Mouse (Mus musculus) mammary gland, adult 2 months (tissue): ENCODE data around the gene Naa11. TPM values are rescaled to one million over a fixed set of nuclear protein-coding genes. Genes with fewer than 3 reads are reported as not detected.

ENCODE experiments used
- polyA plus RNA-seq: library from polyadenylated mRNA; depleted of rRNA; stranded (reverse); fragments of >200 nt; gene quantifications from 2 replicates; pipeline ENCODE4 v1.2.3, GENCODE M21; 2012; ENCODE audit warnings: low replicate concordance; rRNA removed

Naa11 gene
- not detected in 2 replicates for polyA plus RNA-seq

DNA sequence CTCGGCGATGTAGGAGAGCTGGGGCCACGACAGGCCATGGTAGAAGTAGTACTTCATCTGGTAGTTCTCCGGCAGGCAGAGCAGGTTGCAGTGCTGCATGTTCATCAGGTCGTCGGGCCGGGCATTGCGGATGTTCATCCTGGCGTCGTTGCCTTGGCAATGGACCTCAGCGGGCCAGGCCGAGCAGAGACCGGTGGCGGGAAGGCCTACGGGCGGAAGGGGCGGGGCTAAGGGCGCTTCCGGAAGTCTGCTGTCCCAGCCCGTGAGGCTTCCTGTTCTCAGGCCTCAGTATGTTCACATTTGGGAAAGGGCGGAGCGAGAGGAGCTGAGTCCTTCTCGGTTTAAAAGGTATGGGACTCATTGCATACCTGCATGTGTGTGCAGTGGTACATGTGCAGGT lies at the start of gene Naa11:
Gene Naa11, minus strand, starts transcription at position 220 of the 400 bp plus-strand sequence.

Other genes with a start within 250 kb of the Naa11 start
- not detected in 2 replicates for gene Gk2, start 64.6 kb upstream of the Naa11 start, polyA plus RNA-seq